Mouse (Mus musculus): ENCODE data around the gene Jam2. TPM values are rescaled to one million over a fixed set of nuclear protein-coding genes. Genes with fewer than 3 reads are reported as not detected.
A peak's percentile ranks its signal among the peaks of the same experiment; 100 is the strongest.

The Jam2 gene
- total and polyA plus RNA-seq, 3 experiments: 0.38 TPM; not detected in 2

DNA sequence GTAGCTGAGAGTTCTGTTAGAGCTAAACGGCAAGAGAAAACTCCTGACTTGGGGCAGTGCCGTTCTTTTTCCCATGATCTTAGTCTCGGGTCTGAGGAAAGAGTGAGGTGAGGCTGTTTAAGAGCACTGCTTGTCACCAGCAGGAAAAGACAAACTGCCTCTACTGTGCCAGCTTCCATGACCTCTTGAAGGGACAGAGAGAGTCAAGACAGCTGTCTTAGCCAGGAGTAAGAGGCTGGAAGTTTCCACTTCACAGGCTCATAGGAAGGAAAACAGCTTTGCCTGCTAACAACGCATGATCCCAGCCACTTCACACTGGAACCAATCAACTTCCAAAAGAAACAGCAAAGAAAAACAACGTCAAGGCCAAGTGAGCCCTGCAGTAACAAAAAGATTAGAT lies 57.8 kb downstream of the Jam2 start:
- H3K36me3 ChIP-seq (replicated peaks): peaks cover 64% of the 10 kb centered on the region
- ATAC-seq (ENCODE audit: extremely low read depth, insufficient number of reproducible peaks, low FRiP score, poor library complexity, severe bottlenecking) (no peak), DNase-seq (ENCODE audit: low spot score) (no peak)
- TF ChIP-seq POLR2AphosphoS5 (IDR thresholded peaks at IDR 0.05; ENCODE audit: insufficient replicate concordance, low read depth, low read length) (no peak), GATA1 (IDR thresholded peaks at IDR 0.05; ENCODE audit: borderline replicate concordance, low read length) (no peak), CTCF (IDR thresholded peaks at IDR 0.05; ENCODE audit: low read depth, low read length) (no peak), GATA2 (IDR thresholded peaks at IDR 0.05; ENCODE audit: borderline replicate concordance, low read depth, low read length) (no peak), TAL1 (conservative IDR thresholded peaks at IDR 0.05; ENCODE audit: low read depth, low read length) (no peak)
- no peaks in the 10 kb centered on the region for H3K27me3 ChIP-seq (ENCODE audit: insufficient read depth, low read length)
- peaks cover 33% of the 10 kb centered on the region for H3K4me1 ChIP-seq (ENCODE audit: insufficient read depth, low read depth, low read length)
- no peak overlapping the region for H3K4me3 ChIP-seq (ENCODE audit: low read depth, low read length)
- no peaks in the 10 kb centered on the region for H3K9me3 ChIP-seq (replicated peaks)

DNA sequence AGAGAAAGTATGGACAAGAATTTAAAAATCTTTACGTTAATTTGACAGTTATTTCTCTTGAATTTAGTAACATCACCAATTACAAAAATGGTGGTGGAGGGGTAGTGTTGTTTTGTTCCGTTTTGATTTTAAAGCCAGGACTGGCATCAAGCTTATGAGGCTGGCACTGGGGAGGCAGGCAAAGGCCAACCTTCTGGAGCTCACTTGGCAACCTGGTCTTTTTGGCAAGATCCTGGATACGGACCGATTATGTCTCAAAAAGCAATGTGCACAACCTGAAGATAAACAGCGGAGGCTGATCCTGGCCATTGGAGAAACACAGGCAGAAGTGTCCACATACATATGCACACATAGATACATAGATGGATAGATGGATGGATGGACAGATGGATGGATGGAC lies 58.8 kb downstream of the Jam2 start:
- no peaks in the 10 kb centered on the region for H3K9me3 ChIP-seq (replicated peaks)
- TF ChIP-seq GATA1 (IDR thresholded peaks at IDR 0.05; ENCODE audit: borderline replicate concordance, low read length) (no peak), GATA2 (IDR thresholded peaks at IDR 0.05; ENCODE audit: borderline replicate concordance, low read depth, low read length) (no peak), POLR2AphosphoS5 (IDR thresholded peaks at IDR 0.05; ENCODE audit: insufficient replicate concordance, low read depth, low read length) (no peak), CTCF (IDR thresholded peaks at IDR 0.05; ENCODE audit: low read depth, low read length) (no peak), TAL1 (conservative IDR thresholded peaks at IDR 0.05; ENCODE audit: low read depth, low read length) (no peak)
- peaks cover 42% of the 10 kb centered on the region for H3K4me1 ChIP-seq (ENCODE audit: insufficient read depth, low read depth, low read length)
- peaks cover 64% of the 10 kb centered on the region for H3K36me3 ChIP-seq (replicated peaks)
- peak overlapping the region; percentile 17; the same call in 1 of the 2 replicates for H3K4me3 ChIP-seq (ENCODE audit: low read depth, low read length)
- no peak for DNase-seq (ENCODE audit: low spot score)
- ATAC-seq (ENCODE audit: extremely low read depth, insufficient number of reproducible peaks, low FRiP score, poor library complexity, severe bottlenecking): no peak
- no peaks in the 10 kb centered on the region for H3K27me3 ChIP-seq (ENCODE audit: insufficient read depth, low read length)

DNA sequence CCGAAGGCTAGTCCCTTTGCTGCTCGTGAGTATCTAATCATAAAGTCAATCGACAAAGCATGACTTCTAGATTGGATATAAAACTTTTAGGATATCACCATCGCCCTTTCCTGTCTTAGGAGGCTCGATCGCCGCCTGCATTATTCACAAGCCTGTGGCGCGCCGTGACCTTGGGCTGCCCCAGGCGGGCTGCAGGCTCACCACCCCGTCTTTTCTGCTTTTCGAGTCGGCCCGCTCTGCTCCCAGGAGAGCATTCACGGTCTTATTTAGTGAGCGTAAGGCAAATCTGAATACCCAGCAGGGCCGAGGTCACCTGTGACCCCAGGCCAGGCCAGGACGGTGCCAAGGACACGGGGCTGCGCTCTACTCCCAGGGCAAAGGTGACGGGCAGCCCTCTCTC lies 60.4 kb downstream of the Jam2 start:
- ATAC-seq (ENCODE audit: extremely low read depth, insufficient number of reproducible peaks, low FRiP score, poor library complexity, severe bottlenecking): no peak
- no peak for TF ChIP-seq GATA1 (IDR thresholded peaks at IDR 0.05; ENCODE audit: borderline replicate concordance, low read length)
- no peak for TF ChIP-seq POLR2AphosphoS5 (IDR thresholded peaks at IDR 0.05; ENCODE audit: insufficient replicate concordance, low read depth, low read length)
- TF ChIP-seq TAL1 (conservative IDR thresholded peaks at IDR 0.05; ENCODE audit: low read depth, low read length): no peak
- TF ChIP-seq CTCF (IDR thresholded peaks at IDR 0.05; ENCODE audit: low read depth, low read length): no peak
- Histone ChIP-seq H3K4me1 (ENCODE audit: insufficient read depth, low read depth, low read length) (peaks cover 43% of the 10 kb centered on the region), H3K27me3 (ENCODE audit: insufficient read depth, low read length) (no peaks in the 10 kb centered on the region), H3K36me3 (replicated peaks) (peaks cover 64% of the 10 kb centered on the region), H3K4me3 (ENCODE audit: low read depth, low read length) (peak overlapping the region; percentile 81), H3K9me3 (replicated peaks) (no peaks in the 10 kb centered on the region)
- no peak for DNase-seq (ENCODE audit: low spot score)

DNA sequence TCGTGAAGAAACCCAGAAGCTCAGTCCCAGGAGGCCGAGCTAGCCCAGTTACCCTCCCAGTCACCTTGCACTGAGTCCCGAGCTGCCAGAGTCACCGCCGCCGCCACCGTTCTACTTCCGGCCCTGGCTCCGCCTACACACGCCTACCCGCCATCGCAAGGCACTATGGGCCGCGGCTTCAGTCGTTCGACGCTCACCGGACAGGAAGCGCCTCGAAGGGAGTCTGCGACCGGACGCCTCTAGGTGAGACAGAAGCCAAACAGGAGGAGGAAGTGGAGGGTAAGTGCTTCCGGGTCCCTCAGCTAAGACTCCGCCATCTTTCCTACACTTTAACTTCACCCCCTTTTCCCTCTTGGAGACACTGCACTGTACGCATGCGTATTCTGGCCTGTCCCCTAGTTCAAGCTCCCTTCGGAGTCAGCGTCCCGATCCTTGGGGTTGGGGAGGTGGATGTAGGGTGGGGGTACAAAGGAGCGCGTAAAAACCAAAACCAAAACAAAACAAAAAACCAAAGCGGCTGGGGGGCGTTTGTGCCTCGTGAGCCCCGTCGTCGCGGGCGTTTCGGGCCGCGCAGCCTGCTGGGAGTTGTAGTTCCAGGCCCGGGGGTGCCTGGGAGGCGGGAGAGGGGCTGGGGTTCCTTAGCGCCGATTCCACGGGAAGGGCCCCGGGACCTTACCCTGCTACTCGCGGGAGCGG lies 61.0 kb downstream of the Jam2 start, which contains the start of gene Gabpa:
TSS of gene Gabpa (plus strand) at position 181 of the 696 bp plus-strand sequence.
- DNase-seq (ENCODE audit: low spot score) (peak; percentile 77), ATAC-seq (ENCODE audit: extremely low read depth, insufficient number of reproducible peaks, low FRiP score, poor library complexity, severe bottlenecking) (peak; percentile 92)
- H3K4me1 ChIP-seq (ENCODE audit: insufficient read depth, low read depth, low read length): peaks cover 40% of the 10 kb centered on the region
- H3K4me3 ChIP-seq (ENCODE audit: low read depth, low read length): peak within 1 kb of the TSS; percentile 81
- no peaks in the 10 kb centered on the region for H3K27me3 ChIP-seq (ENCODE audit: insufficient read depth, low read length)
- TF ChIP-seq TAL1 (conservative IDR thresholded peaks at IDR 0.05; ENCODE audit: low read depth, low read length) (no peak), CTCF (IDR thresholded peaks at IDR 0.05; ENCODE audit: low read depth, low read length) (no peak), POLR2AphosphoS5 (IDR thresholded peaks at IDR 0.05; ENCODE audit: insufficient replicate concordance, low read depth, low read length) (no peak), GATA1 (IDR thresholded peaks at IDR 0.05; ENCODE audit: borderline replicate concordance, low read length) (no peak), GATA2 (IDR thresholded peaks at IDR 0.05; ENCODE audit: borderline replicate concordance, low read depth, low read length) (no peak)
- H3K36me3 ChIP-seq (replicated peaks): peaks cover 63% of the 10 kb centered on the region
- no peaks in the 10 kb centered on the region for H3K9me3 ChIP-seq (replicated peaks)

DNA sequence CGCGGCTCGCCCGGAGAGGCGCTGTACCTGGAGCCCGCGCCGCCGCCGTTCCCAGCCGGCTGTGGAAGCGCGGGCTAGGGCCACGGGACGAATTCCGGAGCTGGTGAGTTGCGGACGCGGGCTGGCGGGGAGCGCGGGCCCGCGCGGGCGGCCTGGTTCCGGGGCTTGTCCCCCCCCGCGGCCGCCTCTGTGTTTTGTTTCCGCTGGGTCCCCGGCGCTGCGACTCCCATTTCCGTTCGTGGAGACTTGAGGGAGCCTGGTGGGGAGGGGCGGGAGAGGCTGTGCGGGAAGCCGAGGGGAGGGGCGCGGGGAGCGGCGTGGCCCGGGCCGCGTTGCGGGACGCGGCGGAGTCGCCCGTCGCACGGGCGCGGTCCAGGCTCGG lies 61.5 kb downstream of the Jam2 start, which contains the start of gene Atp5j:
TSS of gene Atp5j (minus strand) at position 185 of the 382 bp plus-strand sequence.
- Histone ChIP-seq H3K4me3 (ENCODE audit: low read depth, low read length) (peak within 1 kb of the TSS; percentile 81), H3K9me3 (replicated peaks) (no peaks in the 10 kb centered on the region), H3K36me3 (replicated peaks) (peaks cover 61% of the 10 kb centered on the region), H3K4me1 (ENCODE audit: insufficient read depth, low read depth, low read length) (peaks cover 40% of the 10 kb centered on the region), H3K27me3 (ENCODE audit: insufficient read depth, low read length) (no peaks in the 10 kb centered on the region)
- TF ChIP-seq GATA2 (IDR thresholded peaks at IDR 0.05; ENCODE audit: borderline replicate concordance, low read depth, low read length) (no peak), CTCF (IDR thresholded peaks at IDR 0.05; ENCODE audit: low read depth, low read length) (no peak), GATA1 (IDR thresholded peaks at IDR 0.05; ENCODE audit: borderline replicate concordance, low read length) (no peak), TAL1 (conservative IDR thresholded peaks at IDR 0.05; ENCODE audit: low read depth, low read length) (no peak)
- ATAC-seq (ENCODE audit: extremely low read depth, insufficient number of reproducible peaks, low FRiP score, poor library complexity, severe bottlenecking): no peak
- DNase-seq (ENCODE audit: low spot score): peak; percentile 65

DNA sequence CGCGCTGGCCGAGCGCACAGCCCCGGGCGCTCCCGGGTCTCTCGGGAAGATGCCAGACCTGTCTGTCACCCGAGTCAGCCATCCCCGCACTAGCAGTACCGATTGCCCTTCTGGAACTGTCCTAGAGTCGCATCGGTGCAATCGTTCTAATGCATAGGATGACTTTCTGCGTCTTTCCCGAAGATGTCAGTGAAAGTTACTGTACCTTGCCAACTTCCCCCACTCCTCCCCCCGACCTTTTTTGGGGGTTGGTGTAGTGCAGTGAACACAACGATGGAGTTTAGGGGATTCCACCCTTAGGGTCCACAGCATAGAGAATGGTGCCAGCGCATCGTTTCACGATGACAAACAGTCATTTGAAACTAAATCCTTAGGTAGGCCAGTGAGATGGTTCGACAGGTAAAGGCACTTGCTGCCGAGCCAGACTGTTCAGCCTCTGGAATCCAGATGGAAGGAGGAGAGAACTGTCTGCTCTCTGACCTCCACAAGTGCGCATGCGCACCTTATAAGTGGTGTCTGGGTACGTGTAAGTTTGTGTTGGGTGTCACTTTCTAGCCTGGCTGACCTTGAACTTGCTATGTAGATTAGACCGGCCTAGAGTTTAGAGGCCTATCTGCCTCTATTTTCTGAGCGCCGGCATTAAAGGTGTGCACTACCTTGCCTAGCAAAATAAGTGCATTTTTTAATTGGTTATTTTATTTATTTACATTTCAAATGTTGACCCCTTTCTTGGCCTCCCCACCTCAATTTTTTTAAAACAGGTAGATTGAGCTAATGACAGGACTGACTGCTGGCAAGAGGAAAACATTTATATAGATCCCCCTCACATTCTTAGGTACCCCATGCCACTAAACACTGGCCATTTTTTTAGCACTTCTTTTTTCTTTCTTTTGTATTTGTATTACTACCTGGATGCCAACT lies 62.2 kb downstream of the Jam2 start:
- DNase-seq (ENCODE audit: low spot score): peak; percentile 57
- Histone ChIP-seq H3K36me3 (replicated peaks) (peaks cover 60% of the 10 kb centered on the region), H3K4me3 (ENCODE audit: low read depth, low read length) (peak overlapping the region; percentile 81), H3K27me3 (ENCODE audit: insufficient read depth, low read length) (no peaks in the 10 kb centered on the region), H3K9me3 (replicated peaks) (no peaks in the 10 kb centered on the region), H3K4me1 (ENCODE audit: insufficient read depth, low read depth, low read length) (peaks cover 40% of the 10 kb centered on the region)
- no peak for TF ChIP-seq GATA2 (IDR thresholded peaks at IDR 0.05; ENCODE audit: borderline replicate concordance, low read depth, low read length)
- ATAC-seq (ENCODE audit: extremely low read depth, insufficient number of reproducible peaks, low FRiP score, poor library complexity, severe bottlenecking): peak; percentile 43
